Mouse (Mus musculus) urinary bladder, adult 18-20 months (tissue): ENCODE measurements around the gene Nkx1-2.

ENCODE experiments used
- DNase-seq, 2 experiments: peaks; one replicate each; pipeline ENCODE4 v3.0.0; 2022; ENCODE audit warnings: low spot score in 2 of 2, mixed read lengths in 2 of 2

Gene Nkx1-2

DNA sequence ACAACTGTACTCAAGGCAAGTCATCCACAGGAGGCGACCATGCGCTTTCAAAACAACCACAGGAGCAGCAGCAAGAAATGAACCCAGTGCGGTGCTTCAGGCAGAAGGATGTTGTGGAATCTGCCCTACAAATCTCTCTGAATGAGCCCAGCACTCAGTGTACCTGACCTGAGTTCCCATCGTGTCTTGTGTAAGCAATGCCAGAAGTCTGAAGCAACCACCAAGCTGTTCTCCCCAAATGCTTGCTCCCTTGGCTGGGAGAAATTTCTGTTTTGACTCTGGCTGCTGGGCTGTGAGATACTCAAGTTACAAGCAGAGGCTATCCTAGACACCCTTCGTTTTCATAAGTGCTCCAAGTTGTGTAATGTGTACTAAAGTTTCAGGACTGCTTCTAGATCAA, 6.3 kb upstream of the Nkx1-2 start:
- no peak for DNase-seq

DNA sequence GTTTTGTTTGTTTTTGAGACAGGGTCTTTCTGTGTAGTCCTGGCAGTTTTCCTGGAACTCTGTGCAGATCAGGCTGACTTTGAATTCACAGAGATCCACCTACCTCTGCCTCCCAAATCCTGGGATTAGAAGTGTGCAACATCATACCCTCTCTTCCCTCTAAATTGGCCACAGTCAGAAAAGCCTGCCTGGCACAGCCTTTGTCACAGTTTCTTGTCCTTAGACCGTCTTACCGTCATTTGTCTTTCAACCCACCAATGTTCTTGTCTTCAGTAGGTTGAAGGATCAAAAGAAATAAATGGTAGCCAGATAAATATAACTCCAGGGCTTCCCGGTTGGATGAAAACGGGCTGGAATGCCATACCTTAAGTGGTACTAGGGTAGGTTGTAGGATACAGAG, 5.3 kb upstream of the Nkx1-2 start:
- DNase-seq: no peak

DNA sequence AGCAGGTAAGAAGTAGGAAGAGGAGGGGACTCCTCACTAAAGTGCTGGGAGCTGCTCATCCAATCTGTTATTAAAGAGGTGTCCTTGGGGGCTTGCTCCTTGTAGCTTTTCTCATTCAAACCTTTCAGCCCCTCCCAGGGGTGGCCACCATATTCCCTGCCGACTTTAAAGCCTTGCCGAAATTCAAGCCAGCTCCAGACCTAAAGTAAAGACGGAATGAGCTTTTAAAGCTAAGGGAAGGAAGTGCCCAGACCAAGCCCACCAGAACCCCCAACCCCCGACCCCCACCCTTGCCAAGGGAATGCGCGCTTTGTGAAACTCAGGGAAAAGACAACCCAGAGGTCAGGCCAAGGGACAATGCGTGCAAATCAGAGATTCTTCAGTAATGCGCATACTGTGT, 1.5 kb upstream of the Nkx1-2 start:
- DNase-seq: no peak

- no peak for DNase-seq
These were observed 589 bp upstream of the Nkx1-2 start for GRCm38 (mm10) chr7:132600026-132600425.

DNA sequence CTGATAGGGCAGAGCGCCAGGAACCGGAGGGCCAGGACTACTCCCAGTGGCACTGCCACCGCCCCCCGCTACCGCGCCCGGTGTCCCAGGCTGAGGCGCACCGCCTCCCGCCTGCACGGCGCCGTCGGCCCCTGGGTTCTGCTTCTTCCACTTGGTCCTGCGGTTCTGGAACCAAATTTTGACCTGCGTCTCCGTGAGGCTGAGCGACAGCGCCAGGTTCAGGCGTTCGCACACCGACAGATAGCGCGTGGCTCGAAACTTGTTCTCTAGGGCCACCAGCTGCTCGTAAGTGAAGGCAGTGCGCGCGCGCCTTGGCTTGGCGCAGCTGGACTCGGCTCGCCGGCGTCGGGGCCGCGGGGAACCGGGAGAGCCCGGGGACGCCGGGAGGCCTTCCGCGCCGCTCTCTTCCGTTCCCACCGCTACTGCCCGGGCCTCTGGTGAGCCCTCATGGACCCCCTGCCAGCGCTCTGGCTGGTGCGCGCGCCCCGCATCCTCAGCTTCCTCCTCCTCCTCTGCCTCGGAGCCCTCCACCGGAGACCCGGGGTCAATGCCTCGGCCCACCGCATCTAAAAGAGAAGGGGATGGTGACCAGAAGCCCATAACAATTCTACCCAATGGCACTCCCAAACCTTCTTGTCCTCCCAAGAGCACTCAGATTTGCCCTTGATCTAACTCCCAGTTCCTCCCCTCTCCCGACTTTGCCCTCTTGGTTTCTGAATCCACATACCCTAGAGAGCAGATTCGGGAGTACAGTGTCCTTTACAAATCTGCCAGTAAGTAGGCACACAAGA, 2.0 kb downstream of the Nkx1-2 start:
- DNase-seq: no peak

- no peak for DNase-seq
These were observed 2.7 kb downstream of the Nkx1-2 start for GRCm38 (mm10) chr7:132596557-132597250.

DNA sequence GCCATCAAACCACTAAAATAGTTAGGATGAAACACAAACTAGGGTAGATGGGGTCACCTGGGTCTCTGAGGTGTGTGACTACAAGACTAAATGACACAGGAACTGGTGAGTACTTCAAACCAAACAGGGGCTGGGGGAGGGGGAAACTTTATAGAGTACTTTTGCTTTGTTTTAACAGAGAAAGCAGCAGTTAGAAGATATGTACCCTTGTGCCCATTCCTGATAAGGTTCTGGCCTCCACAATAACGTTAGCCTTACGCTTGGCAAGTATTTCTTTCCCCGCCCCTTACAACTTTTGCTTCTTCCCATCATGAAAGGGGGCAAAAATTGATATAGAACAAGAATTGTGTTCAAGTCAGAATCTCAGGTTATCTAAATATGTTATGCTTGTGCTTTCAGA, 3.6 kb downstream of the Nkx1-2 start:
- DNase-seq: no peak

DNA sequence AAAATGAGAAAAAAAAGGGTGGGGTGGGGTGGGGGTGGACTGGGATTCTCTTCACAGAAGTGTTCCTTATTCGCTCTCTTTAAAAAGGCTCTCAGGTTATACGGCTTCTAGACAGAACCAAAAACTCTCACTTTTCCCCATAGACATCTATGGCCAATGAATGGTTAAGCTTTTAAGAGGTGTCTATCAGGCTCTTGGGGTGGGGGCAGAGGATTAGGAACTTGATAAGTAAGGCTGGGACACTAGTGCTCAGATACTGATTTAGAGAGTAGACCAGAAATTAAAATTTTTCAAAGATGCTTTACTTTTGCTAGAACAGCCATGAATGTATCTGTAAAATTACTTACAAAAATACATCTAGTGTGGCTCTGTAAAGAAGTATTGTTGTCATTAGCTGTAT, 5.1 kb downstream of the Nkx1-2 start:
- DNase-seq: no peak

DNA sequence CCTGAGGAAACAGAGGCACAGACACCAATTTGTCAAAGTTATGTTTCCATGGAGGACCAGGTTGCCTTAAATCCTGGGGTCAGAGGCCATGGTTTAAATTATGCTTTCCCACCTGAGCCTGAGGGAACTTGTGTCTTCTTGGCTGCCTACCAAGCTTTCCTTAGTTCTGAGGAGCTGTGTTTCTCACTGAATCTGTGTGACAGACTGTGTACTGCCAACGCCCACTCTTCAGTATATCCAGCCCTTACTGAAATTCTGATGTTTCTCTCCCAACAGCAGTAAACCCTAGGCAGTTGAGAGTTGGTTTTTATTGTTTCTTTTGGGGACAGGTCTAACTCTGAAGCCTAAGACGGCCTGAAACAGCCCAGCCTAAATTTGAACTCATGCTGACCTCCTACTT, 5.7 kb downstream of the Nkx1-2 start:
- no peak for DNase-seq

GRCm38 (mm10) chr7:132589610-132590009, 9.8 kb downstream of the Nkx1-2 start:
- no peak for DNase-seq

- DNase-seq: no peak
These were observed 12.3 kb downstream of the Nkx1-2 start for GRCm38 (mm10) chr7:132587167-132587566.

DNA sequence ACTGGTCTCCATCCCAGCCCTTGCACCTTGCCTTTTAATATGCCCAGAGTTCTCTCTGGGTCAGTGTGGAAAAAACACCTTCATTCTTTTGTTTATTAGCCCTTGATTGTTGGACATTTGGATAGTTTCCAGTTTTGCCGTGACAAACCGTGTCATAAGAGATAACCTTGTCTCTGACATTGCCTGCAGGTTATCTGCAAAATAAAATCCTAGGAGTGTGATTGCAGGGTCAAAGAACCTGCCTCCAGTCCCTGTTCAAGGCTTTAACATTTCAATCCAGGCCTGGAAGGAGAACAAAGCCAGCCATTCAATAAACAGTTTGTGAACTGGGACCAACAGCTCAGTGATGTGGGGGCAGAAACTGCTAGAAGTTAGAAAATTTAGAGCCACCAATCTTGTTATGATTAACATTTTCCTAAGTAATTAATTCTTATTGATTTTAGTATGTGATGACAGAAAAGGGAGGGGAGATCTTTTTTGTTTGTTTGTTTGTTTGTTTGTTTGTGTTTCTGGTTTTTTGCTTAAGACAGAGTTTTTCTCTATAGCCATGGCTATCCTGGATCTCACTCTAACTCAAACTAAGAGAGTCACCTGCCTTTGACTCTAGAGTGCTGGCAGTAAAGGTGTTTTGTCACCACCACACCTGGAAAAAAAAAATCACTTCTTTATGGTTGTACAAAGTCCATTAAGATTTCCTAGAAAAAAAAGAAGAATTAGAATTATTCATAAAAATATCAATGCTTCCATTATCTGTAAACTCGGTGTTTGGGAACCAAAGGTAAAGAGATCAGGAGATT, 13.5 kb downstream of the Nkx1-2 start:
- DNase-seq: no peak

DNA sequence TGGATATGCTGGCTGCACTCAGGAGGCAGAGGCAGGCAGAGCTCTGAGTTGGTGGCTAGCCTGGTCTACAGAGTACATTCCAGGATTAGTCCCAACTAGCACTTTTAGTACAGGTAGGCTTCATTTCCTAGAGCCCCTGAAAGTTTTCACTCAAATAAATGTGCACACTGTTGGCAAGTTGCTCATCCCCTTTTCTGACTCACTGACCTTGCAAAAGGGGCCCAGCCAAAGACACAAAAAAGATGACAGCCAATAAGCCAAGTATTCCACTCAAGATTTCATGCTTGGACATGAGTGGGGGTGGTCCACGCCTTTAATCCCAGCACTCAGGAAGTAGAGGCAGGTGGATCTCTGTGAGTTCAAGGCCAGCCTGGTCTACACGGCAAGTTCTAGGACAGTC, 18.0 kb downstream of the Nkx1-2 start:
- DNase-seq: no peak

DNA sequence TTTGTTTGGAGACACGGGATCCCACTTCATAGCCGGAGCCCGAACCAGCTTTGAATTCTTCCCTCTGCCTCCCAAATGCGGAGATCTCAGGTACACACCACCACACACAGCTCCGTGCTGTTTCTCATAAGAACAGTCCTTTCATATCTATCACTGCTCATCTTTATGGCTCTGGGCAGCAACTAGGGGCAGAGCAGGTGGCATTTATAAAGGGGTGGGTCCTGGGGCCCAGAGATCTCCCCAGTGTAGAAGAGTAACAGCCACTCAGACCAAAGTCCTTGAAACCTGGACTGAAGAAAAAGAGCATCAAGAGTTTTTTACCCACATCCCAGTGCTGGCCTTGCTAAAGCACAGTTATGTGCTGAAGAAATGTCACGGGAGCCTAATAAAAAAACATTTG, 18.9 kb downstream of the Nkx1-2 start:
- DNase-seq: no peak

GRCm38 (mm10) chr7:132576891-132577290, 22.5 kb downstream of the Nkx1-2 start:
- DNase-seq: no peak

GRCm38 (mm10) chr7:132576116-132576650, 23.3 kb downstream of the Nkx1-2 start, which contains the start of gene Oat:
Gene Oat (minus strand): TSS chr7:132576398.
- DNase-seq: peak; percentile 89 to 90

GRCm38 (mm10) chr7:132575623-132576022, 23.8 kb downstream of the Nkx1-2 start:
- peak; percentile 56 for DNase-seq

- DNase-seq: no peak
These were observed 24.8 kb downstream of the Nkx1-2 start for GRCm38 (mm10) chr7:132574646-132575045.

DNA sequence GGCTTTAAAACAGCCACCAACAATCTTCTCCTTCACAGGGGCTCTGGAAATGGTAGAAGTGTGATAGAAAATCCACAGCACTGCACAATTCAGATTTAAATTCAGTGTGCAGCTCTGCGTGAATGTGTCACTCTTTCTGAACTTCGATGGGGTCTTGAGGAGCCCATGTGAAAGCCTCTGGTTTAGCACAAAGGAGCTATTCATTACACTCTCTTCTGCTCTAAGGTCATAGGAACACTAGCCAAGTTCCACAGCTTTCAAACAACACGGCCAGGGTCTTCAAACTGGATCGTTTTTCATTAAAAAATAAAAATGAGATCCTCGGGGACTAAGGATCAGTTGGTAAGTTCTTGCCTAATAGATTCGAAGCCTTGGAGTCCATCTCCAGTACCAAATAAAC, 26.2 kb downstream of the Nkx1-2 start:
- DNase-seq: no peak

- DNase-seq: no peak
These were observed 26.7 kb downstream of the Nkx1-2 start for GRCm38 (mm10) chr7:132572738-132573137.

GRCm38 (mm10) chr7:132571481-132571880, 28.0 kb downstream of the Nkx1-2 start:
- DNase-seq: no peak

DNA sequence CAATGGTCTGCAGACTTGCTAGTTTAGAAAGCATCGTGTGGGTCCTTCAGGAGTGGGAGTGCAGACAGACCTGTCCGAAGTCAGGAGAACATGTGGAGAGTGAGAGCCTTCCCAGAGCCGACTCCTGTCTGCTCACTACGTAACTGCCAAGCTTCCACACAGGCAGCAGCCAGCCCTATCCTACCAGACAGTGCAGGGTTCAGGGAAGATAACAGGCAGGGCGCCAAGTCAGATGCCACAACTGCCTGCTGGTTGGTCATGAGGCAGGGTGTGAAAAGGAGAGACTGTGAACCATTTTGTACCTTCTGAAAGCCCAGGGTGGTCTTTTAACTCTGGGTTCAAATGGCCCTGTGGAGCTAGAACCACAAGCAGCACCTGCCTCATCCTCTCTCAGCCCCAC, 29.4 kb downstream of the Nkx1-2 start:
- DNase-seq: no peak
